Mouse (Mus musculus) intestine, embryonic 16.5 days (tissue): ENCODE data around the gene Gm8138. TPM values are rescaled to one million over a fixed set of nuclear protein-coding genes. Genes with fewer than 3 reads are reported as not detected.
"Not testable (repeated sequence)": the region's sequence is repeated elsewhere in the genome, so short reads cannot be mapped to it uniquely, and the experiment has no call there.

Source experiments
- ATAC-seq: fragments of 200-750 bp; cut with Nextera tagmentation; 2 replicates; pipeline ENCODE4 v1.8.0; 2017; ENCODE audit warnings: moderate TSS enrichment, moderate library complexity
- H3K27ac ChIP-seq: fragments of 300-500 bp; sonication (generic); 2 replicates; pipeline ENCODE4 v1.5.1; 2014; ENCODE audit warnings: mild to moderate bottlenecking, low read length
- H3K27me3 ChIP-seq: fragments of 300-500 bp; sonication (generic); replicated peaks from 2 replicates; pipeline ENCODE4 v1.6.1; 2014; ENCODE audit warnings: low read length, control low read depth, mixed read lengths; ENCODE audit not compliant: control insufficient read depth, insufficient read depth
- H3K36me3 ChIP-seq: fragments of 300-500 bp; sonication (generic); 2 replicates; pipeline ENCODE4 v1.6.1; 2014; ENCODE audit warnings: low read length, control low read depth; ENCODE audit not compliant: control insufficient read depth, insufficient read depth
- H3K4me1 ChIP-seq: fragments of 300-500 bp; sonication (generic); 2 replicates; pipeline ENCODE4 v1.6.1; 2014; ENCODE audit warnings: low read length, control low read depth, mixed read lengths; ENCODE audit not compliant: control insufficient read depth, insufficient read depth
- H3K4me2 ChIP-seq: fragments of 300-500 bp; sonication (generic); 2 replicates; pipeline ENCODE4 v1.6.1; 2014; ENCODE audit warnings: low read depth, low read length, control low read depth
- H3K4me3 ChIP-seq: fragments of 300-500 bp; sonication (generic); 2 replicates; pipeline ENCODE4 v1.5.1; 2014; ENCODE audit warnings: mild to moderate bottlenecking, low read length
- H3K9ac ChIP-seq: fragments of 300-500 bp; sonication (generic); 2 replicates; pipeline ENCODE4 v1.6.1; 2014; ENCODE audit warnings: low read depth, low read length
- H3K9me3 ChIP-seq: fragments of 300-500 bp; sonication (generic); 2 replicates; pipeline ENCODE4 v1.6.1; 2016; ENCODE audit warnings: low read length, control low read depth; ENCODE audit not compliant: control insufficient read depth
- WGBS: fragments of 180-500 bp; shearing (Covaris S2); extraction: QIAGEN DNeasy Blood & Tissue Kit; methylation state at CpG from one replicate; pipeline ENCODE4 v1.1.7; 2014; 5-methylcytosine and 5-hydroxymethylcytosine counted together
- polyA plus RNA-seq: library from polyadenylated mRNA; unstranded; fragments of >200 nt; fragmentation: Nextera tagmentation; extraction: Ambion mirVana; gene quantifications from 2 replicates; pipeline ENCODE4 v1.2.1, GENCODE M21; 2015

Gm8138 gene
- polyA plus RNA-seq = not detected in 2 replicates

DNA sequence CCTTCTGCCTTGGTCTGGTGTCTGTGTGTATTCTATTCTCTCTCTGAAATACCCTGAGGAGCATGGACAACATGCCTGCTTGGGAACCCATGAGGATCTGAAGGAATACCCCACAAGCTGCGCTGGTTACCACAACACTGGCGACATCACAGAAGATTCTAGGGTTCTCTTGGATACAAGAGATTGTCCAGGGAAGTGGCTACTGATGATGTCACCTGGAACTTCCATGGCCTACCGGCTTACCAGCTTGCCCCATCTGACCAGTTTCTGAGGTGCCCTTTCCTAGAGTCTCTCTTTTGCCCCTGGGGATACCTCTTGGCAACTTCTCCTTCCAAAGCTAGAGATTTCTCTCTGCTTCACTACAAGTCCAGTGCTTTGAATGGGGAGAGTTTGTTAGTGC, at the start of gene Gm8138:
TSS of gene Gm8138 (minus strand) at position 101 of the 400 bp plus-strand sequence.
- H3K4me1 ChIP-seq, H3K9ac ChIP-seq, H3K9me3 ChIP-seq, ATAC-seq, H3K4me2 ChIP-seq, H3K36me3 ChIP-seq, H3K27me3 ChIP-seq, H3K27ac ChIP-seq, H3K4me3 ChIP-seq: not testable (repeated sequence)
- WGBS = no CpG with 5 or more reads among the region's 3 CpGs

DNA sequence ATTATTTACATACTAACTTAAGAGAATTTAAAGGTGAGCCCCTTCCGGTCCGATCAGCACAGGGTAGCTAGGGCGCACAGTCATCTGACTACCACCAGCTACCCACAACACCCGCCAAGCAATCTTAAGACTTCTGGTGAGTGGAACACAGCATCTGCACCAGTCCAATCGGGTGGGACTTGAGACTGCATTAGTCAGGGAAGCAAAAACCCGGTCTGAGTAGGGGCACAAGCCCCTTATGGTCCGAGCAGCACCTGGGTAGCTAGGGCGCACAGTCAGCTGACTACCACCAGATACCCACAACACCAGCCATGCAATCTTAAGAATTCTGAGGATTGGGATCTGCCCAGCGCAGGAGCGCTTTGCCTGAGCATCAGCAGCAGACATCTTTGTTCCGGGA, 54.4 kb downstream of the Gm8138 start:
- ATAC-seq, H3K27ac ChIP-seq, H3K4me2 ChIP-seq, H3K27me3 ChIP-seq, H3K4me1 ChIP-seq, H3K36me3 ChIP-seq, H3K9ac ChIP-seq, H3K9me3 ChIP-seq, H3K4me3 ChIP-seq: not testable (repeated sequence)
- WGBS = 79% methylated on average over 11 of the region's 11 CpGs

Other genes with a start within 250 kb of the Gm8138 start
- not detected in 2 replicates for gene Gm7233, start 236.5 kb downstream of the Gm8138 start, polyA plus RNA-seq
- gene Gm8122, start 181.0 kb downstream of the Gm8138 start, polyA plus RNA-seq = not detected in 2 replicates
- not detected in 2 replicates for gene Gm8126, start 157.7 kb downstream of the Gm8138 start, polyA plus RNA-seq
- not detected in 2 replicates for gene Gm9732, start 141.3 kb downstream of the Gm8138 start, polyA plus RNA-seq
- gene Gm8127, start 122.5 kb downstream of the Gm8138 start, polyA plus RNA-seq = not detected in 2 replicates
- gene 1700001F09Rik, start 68.5 kb downstream of the Gm8138 start, polyA plus RNA-seq = not detected in 2 replicates
- not detected in 2 replicates for gene Gm5799, start 127.2 kb upstream of the Gm8138 start, polyA plus RNA-seq
- not detected in 2 replicates for gene Gm17654, start 162.8 kb upstream of the Gm8138 start, polyA plus RNA-seq
- not detected in 2 replicates for gene Gm10375, start 191.7 kb upstream of the Gm8138 start, polyA plus RNA-seq